Mouse (Mus musculus): Measurements from ENCODE around the gene Sfr1.

Sfr1 gene

DNA sequence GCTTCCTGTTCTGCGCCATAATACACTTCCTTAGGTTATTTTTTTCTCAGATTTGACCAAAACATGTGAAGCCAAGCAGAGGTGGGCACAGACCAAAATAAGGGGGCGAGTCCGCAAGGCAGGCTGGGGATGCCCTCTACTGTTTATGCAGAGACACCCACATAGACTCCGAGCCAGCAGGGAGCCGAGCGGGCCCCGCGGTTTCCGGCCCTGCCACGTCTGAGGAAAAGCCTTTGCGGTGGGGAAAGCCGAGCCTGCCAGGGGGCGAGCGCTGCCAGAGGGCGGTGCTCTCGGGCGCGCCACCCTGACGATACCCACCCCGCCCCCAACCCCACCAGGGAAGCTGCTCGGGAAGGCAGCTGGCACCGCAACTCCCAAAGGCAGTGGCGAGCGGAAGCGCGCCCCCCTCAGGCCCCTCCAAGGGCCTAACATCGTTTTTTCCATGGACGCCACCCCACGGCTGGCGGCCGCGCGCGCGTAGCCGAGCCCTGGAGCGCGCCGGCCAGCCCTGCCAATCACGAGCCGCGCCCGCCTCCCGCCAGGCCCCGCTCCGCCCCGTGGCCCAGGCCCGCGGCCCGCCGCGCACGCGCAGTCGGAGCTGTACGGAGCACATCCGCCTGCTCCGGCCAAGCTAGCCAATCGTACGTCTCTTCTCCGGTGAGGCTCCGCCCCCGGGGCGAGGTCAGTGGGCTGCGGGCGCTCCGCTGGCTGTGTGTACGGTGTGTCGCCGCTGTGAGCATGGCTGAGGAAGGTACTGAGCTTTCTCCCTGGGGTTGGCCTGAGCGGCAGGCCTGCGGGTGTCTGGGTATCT is at the start of gene Sfr1:
Gene Sfr1 (plus strand): TSS at position 612 of the 811 bp plus-strand sequence.
- peak; percentile 90 for DNase-seq (ENCODE audit: low read depth)

DNA sequence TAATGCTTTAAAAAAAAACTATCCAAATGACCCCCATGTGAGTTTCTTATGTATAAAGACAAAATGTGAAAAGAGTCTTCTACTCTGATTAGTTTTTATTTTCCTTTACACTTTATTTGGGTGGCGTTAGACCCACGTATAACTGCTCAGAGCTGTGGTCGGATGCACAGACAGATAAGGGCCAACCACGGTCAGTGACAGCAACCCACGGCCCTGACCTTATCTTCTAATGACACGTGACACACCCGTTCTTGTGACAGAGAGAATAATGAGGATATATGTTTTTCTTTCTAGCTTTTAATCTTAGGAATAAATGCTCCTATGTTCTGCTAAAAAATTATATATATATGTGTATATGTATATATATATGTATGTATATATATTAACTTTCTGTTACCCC is 41.9 kb upstream of the Sfr1 start:
- DNase-seq (ENCODE audit: low read depth), result no peak

DNA sequence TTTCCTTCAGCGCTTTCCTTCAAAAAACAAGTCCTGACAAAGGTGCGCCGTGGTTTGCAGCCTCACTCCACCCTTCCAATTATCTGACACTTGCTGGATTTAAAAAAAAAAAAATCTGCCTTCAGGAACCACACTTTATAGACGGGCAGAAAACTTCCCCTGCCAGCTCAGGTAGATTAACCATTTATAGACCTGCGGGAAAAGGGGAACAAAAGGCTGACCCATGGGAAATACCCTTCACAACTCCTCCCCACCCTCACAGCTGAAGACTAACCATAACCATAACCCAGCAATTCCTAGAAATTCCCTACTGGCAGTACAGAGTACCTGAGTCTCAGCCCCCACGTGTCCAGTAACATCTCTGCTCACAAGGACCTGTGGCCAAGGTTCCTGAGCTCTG is 39.5 kb upstream of the Sfr1 start, which contains the start of gene Col17a1:
Gene Col17a1 (minus strand): TSS at position 101 of the 400 bp plus-strand sequence.
- DNase-seq (ENCODE audit: low read depth), result no peak

DNA sequence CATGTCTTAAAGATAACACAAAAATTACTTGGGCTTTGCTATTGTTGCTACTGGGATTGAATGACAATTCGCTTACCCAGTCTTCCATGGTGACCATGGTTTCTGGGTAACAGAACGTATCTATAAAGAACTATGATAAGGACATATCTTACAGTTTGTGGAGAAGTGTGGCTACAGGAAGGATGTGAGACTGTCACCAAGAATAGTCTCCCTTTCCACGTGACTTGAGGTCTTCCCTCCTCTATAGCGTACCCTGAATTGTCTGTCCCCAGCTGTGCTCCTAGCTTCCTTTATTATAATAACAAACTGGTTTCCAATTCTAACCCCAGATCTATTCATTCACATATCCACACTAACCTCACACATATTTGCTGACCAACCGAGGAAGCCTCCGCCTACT is 35.8 kb upstream of the Sfr1 start:
- DNase-seq (ENCODE audit: low read depth), result no peak

DNA sequence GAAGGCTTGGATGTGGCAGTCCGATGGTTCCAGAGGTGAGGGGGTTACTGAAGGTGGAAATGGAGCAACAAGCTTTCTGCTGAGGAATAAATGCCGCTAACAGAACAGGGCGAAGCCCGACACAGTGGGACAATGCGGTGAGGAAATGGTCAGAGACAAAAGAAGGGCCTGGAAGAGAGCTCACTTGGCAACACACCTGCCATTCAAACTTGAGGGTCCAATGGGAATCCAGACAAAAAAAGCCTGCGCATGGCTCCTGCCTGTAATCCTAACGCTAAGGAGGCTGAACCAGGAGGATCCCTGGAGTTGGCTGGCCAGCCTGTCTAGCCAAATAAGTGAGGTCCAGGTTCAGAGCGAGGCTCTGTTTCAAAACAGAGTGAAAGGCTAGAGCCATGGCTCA is 35.1 kb upstream of the Sfr1 start:
- DNase-seq (ENCODE audit: low read depth), result no peak

DNA sequence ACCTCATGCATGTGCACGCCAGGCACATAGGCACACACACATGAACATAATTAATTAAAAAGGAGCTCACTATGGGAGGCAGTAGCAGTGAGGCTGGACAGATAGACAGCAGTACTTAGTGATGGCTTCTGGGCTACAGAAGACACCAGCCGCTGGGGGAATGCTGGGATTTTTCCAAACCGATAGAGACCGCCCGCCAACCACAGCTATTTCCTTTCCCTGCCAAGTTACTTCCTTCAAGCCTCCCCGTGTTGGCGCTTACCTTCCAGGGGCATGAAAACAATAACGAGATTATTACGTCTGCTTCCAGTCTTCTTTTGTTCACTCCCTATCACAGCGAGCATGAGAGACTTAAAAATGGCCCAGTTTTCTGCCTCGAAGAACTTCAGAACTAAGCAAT is 34.4 kb upstream of the Sfr1 start:
- no peak for DNase-seq (ENCODE audit: low read depth)

DNA sequence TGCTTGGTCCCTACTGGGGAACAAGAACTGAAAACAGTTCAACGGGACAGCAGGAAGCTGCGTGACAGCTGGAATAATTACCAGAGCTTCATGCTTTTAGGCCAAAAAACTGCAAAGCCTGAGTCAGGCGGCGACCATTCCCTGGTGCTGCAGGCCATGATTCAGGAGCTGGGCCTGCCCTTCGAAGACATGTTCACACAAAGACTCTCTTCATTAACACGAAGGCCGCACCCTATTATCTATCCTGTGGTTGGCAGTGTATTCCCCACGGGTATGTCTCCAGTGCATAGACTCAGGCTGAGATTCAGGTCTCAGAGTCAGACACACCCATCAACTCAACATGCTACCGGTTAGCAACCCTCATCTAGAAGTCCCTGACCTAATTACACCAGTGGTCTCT is 33.2 kb upstream of the Sfr1 start:
- DNase-seq (ENCODE audit: low read depth), result no peak

DNA sequence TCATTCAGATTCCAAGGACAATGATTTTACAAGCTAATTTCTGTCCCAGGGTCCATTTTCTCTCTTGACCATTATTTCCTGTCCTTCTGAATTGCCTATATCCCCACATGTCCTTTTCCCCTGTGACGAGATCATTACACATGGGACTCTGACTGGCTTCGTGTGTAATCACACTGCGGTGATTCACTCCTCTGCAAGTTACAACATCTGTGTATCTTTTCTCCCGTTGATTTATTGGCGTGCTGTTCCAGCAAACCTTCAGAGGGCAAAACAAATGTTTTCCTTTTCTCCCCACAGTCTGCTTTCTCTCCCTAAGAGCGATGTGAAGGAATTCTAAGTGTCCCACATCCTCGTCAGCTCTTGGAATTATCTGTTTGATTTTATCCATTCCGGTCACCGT is 31.7 kb upstream of the Sfr1 start:
- DNase-seq (ENCODE audit: low read depth), result no peak

DNA sequence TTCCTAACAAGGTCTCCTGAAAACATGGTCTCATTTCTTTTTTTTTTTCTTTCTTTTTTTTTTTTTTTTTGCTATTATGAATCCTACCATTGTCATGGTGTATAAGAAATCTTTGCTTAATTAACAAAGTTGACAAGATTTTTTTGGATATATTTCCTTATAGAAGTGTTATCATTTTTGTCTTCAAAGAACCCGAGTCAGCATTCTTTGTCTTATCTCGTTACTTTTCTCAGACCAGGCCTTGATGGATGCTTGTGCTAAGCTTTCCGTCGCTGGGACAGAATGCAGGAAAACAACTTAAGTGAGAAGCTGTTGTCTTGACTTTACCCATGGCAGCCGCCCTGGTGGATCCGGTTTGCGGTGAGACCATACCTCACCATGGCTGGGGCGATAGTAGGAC is 31.0 kb upstream of the Sfr1 start:
- DNase-seq (ENCODE audit: low read depth), result no peak

DNA sequence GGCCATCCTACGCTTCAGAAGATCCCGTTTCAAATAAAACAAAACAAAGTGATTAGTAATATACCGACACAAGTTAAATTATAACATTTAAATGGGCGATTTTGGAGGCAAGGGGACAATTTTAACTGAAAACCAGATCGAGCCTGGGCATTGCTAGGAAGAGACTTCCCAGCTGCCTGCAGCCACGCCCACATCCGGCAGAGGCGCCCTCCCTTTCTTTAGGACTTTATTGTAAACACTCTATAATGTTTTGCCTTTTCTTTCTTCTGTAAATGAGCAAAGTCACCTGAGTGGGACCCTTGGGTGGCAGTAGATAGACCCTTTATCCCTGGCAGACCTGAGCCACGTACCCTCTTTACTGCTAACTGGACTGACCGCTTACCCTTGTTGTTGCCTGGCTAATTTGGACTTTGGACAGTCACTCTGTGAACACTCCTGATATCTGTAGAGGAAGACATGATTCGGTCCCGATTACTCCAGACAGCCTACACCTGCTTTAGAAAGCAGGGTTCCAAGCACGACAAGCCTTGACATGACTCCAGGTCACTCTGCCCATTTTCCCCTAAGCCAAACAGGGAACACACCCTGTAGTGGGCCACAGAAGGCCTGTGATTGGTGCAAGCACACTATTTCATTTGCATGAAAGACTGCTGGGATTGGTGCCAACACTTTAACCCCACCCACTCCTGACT is 26.3 kb upstream of the Sfr1 start:
- DNase-seq (ENCODE audit: low read depth), result no peak

DNA sequence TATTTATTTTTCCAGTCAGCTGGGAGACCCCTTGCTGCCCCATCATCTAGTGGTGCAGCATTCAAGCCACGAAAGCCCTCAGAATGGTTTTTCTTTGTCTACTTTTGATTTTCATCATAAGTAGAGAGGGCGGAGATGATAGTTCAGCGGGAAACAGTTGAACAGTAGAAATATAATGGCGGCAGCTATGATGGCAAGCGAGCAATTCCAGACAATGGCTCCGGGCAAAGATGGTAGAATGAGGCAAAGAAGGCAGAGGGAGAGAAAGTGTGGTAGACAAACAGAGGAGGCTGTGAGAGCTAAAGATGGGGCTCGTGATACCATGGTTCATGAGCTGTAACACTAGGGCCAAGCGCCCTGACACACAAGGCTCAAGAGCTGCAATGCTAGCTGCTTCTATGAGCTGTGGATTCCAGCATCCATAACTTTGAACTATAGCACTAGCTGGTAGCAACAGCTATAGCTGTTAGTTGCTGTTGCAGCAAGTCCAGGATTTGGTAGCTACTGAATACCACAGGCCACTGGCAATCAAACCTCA is 25.6 kb upstream of the Sfr1 start:
- DNase-seq (ENCODE audit: low read depth), result no peak

DNA sequence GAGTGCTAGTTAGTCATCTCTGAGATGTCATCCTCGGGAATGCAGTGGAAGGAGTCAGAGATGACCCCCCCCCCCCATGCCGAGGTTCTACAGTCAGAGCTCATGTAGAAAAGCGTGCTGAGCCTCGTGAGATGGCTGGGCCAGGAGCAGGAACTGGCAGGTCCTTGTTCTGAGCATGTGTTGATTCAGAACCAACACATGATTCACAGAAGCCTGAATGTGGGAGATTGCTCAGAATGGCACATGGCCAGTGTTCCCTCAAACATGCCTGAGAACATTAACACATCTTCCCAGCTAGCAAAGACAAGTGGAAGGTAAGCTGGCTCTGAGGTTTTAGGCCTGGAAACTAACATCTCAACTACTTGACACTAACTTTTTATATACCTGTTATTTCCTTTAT is 21.1 kb upstream of the Sfr1 start:
- DNase-seq (ENCODE audit: low read depth), result no peak

DNA sequence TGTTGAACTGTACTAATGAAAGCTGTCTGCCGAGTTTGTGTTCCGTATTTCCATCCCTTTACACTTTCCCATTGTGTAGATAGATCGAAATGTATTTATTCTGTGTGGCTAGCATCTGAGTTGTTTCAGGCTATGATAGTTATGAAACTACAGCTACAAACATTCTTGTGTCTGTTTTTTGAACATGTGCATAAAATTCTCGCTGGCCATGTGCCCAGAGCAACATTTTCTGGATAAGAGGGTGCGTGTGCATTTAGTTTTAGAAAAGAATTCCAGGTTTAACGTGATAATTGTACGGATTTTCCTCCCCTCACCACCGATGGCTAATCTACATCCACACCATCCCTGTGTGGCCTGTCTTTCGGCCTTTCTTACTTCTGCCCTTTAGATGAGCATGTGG is 18.0 kb upstream of the Sfr1 start:
- no peak for DNase-seq (ENCODE audit: low read depth)

DNA sequence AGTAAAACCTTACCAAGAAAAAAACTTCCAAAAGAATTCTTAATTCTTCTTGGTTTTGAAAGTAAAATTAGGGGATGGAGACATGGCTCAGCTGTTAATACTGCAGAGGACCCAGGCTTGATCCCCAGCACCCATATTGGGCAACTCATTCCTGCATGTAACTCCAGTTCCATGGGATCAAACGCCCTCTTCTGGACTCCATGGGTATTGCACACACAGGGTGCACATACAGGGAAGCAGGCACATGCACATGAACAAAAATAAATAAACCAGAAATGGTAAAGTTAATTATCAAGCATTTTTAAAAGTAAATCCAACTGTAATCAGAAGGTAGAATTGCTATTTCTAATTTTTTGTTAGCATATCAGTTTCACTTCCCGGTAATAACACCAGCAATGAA is 15.3 kb upstream of the Sfr1 start:
- no peak for DNase-seq (ENCODE audit: low read depth)

DNA sequence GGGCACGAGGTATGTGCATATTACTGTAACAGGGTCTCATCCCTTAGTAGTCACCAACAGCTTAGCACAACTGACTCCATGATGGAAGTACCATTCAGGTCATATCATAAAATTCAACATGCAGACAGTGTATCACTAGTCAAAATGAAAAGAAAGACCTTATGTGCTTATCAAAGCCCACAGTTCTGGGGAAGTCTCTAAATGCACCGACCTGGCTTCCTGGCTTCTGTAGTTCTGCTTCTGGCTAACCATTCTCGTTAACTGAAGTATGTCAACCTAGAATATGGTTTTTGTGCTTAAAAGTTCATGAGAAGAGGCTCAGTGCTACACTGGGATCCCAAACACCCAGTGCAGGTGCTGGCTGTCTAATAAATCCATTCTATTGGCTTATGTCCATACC is 12.3 kb upstream of the Sfr1 start:
- DNase-seq (ENCODE audit: low read depth), result no peak

DNA sequence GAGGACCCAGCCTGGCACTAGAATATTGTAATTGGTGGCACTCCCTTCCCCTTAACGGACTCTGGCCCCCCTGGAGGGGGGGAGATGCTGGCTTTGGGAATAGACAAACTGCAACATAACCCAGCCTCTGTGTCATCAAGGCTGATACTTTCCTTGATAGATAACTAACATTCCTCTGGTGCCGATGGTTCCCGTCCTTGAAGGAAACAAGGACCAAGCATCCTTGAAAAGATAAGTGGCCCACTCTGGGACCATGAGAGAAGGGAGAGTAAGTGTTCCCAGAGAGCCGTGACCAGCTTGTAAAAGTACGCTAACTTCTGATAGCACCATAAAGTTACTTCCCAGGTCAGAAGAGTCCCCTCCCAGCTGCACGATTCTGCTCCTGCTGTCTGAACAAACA is 9.0 kb upstream of the Sfr1 start:
- DNase-seq (ENCODE audit: low read depth), result no peak

DNA sequence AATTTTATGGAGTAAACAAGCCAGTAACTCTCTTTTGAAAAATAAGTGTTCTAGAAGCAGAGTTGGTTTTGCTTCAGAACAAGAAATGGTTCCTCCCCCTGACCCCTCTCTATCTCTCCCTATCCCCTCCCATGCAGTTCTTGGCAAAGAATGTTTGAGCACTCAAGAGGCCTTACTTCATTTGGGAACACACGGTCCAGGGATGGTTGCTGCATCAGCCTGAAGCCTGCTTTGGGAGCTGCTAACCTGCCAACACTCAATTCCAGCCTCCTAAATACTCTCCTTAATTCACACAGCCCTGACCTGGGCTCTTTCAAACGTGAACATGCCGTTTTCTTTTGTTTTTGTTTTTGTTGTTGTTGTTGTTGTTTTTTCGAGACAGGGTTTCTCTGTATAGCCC is 6.6 kb upstream of the Sfr1 start:
- DNase-seq (ENCODE audit: low read depth), result no peak

DNA sequence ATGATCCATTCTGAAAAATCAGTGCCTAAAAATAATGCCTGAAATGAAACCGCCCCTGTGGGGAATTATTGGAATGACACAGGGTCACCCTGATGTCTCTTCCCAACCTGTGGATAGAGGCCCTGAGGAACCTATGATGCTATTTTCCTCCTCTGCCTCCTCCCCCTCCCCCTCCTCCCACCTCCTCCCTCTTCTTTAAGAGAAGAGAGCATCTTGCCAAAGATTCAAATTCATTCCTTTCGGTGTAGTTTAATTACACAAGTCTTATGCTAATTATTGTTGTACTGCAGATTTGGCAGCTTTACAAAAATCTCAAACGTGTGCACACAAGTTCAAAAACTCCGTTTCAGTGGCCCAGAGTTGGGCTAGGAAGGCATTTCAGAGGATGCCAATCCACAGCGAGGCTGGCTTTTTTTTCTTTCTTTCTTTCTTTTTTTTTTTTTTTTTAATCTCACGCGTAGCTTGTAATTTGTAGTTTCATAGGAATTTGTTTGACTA is 5.8 kb upstream of the Sfr1 start:
- DNase-seq (ENCODE audit: low read depth), result no peak

DNA sequence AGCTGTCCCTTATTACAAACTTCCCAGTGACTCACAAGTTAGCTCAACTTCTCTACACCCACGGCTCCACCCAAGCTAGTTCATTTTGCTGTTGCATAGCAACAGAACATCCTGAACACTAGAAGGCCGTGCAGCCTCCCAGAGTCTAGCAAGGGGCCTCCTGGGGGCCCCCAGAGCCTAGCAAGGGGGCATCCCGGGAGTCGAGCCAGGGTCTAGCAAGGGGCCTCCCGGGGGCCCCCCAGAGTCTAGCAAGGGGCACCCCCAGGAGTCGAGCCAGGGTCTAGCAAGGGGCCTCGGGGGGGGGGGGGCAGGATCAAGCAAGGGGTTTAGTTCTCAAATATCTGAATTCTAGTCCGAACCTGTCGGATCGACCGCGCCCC is 801 bp upstream of the Sfr1 start:
- peak; percentile 70 for DNase-seq (ENCODE audit: low read depth)

DNA sequence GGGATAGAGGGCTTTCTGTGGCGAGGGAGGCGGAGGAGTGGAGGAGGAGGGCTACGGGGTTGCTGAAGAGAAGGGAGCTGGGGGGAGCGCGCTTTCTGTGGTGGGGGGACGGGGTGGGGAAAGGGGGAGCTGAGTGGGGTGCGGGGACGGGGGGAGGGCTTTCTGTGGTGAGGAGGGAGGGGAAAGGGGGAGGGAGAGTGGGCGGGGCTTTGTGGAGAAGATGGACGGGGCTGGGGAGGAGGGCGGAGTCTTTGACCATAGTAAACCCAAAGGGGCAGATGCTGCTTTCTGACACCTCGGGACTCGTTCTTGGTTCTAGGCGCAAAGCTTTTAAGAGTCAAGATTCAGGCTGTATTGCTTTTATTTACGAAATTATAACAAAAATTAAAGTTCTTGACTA is 449 bp downstream of the Sfr1 start:
- peak; percentile 36 for DNase-seq (ENCODE audit: low read depth)

DNA sequence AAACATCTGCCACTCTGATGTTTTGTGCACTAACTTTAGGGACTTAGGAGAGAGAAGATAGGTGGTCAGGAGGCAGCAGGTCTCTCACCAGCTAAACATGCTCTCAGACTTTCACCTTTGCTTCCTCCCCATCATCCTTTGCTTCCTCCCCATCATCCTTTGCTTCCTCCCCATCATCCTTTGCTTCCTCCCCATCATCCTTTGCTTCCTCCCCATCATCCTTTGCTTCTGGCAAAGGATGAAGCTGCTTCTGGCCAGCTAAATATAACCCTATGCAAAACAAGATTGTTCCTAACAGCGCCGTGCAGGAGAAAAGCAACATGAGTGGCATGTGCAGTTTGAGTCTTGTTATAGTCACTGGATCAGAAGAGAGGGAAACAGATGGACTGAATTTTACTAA is 15.6 kb downstream of the Sfr1 start:
- no peak for DNase-seq (ENCODE audit: low read depth)

DNA sequence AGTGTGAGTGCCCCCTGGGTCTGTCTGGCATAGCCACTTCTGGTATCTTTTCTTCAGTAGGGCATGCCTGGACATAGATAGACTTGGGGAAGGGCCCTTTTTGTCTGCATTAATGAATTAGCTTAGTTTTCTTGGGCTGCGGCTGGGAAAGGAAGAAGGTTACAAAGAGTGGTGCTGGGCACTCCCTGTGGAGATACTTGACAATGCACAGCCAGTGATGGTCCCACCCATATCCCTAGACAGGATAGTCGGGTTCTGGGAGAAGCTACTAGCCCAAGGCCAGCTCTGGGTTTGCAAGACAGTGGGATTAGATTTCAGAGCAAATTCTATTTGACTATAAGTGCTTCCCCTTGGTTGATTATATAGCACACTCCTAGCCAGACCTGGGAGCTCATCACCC is 17.5 kb downstream of the Sfr1 start:
- DNase-seq (ENCODE audit: low read depth), result no peak

DNA sequence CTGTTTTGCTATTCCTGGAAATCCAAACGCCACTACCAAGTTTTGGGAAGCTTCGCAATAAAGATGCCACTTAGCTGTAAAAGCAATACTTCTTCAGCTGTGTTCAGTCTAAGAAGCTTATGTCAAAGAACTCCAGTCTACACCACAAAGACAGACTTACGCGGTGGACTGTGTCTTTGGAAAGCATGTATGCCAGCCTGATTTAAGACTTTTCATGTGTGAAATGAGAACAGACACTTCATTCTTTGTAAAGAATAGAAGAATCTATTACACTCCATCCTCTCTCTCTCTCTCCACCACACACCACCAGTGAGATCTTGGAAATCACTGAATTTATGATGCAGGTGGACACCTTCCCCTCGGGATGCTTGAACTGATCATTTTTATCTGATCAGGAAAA is 18.9 kb downstream of the Sfr1 start:
- no peak for DNase-seq (ENCODE audit: low read depth)

Measured in c-Kit-positive CD71-positive TER-119-negative erythroid progenitor cells, embryonic 14.5 days (primary cell).